ENCODE assay signal across 8 mouse cellular contexts in the genomic region with DNA sequence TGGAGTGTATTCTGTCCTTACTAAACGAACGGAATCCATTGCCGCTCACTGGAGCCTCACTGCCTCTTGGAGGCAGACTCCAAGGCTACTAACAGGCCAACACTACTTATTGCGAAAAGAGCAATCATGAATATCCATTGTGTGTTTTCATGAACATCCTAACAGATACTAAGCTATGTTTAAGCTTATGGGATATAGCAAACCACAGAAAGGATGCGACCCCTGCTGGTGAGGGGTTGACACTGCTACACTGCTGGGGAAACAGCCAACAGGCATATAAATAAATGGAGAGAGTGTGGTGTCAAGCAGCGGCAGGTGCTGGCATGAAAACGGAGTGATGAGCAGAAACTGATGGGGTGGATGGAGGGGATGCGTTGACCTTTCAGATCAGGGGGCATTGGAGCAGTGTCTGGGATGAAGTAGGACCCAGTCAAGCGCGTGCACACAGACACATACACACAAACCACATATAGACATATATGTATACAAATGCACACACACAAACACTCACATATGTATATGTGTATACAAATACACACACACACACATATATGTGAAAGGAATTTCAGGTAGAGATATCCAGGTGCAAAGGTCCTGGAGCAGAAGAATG. TPM values are rescaled to one million over a fixed set of nuclear protein-coding genes. Genes with fewer than 3 reads are reported as not detected.
DNase-seq lines count a peak whose midpoint lies in the region; ATAC-seq and TF ChIP-seq lines count a peak whose summit lies in the region.

No protein-coding gene starts in this region.

- 63% methylated on average over 10 of the region's 10 CpGs for WGBS in intestine, embryonic 16.5 days
- WGBS in limb, embryonic 14.5 days = 65% methylated on average over 10 of the region's 10 CpGs

- H3K27me3 ChIP-seq in intestine, embryonic 16.5 days (replicated peaks; ENCODE audit: control insufficient read depth, insufficient read depth, low read length) = no peaks in the 10 kb centered on the region
- no peaks in the 10 kb centered on the region for H3K27me3 ChIP-seq in limb, embryonic 14.5 days (ENCODE audit: control insufficient read depth, insufficient read depth, low read length)

- TF ChIP-seq POLR2A in limb, embryonic 14.5 days (IDR thresholded peaks at IDR 0.05; ENCODE audit: borderline replicate concordance, extremely low read depth, insufficient read depth, insufficient read length) = no peak

- H3K4me2 ChIP-seq in intestine, embryonic 16.5 days (ENCODE audit: low read depth, low read length) = no peak overlapping the region
- no peak overlapping the region for H3K4me2 ChIP-seq in limb, embryonic 14.5 days (replicated peaks; ENCODE audit: low read depth, low read length, severe bottlenecking)

- no peak overlapping the region for H3K27ac ChIP-seq in intestine, embryonic 16.5 days (ENCODE audit: low read length)
- H3K27ac ChIP-seq in limb, embryonic 14.5 days (replicated peaks; ENCODE audit: low read depth, low read length) = no peak overlapping the region

- no peaks in the 10 kb centered on the region for H3K36me3 ChIP-seq in intestine, embryonic 16.5 days (ENCODE audit: control insufficient read depth, insufficient read depth, low read length)
- peaks cover under 1% of the 10 kb centered on the region; the same call in 1 of the 2 replicates for H3K36me3 ChIP-seq in limb, embryonic 14.5 days (ENCODE audit: control insufficient read depth, insufficient read depth, low read length)

- peak; percentile 67 to 70 for DNase-seq in B cell, adult 2 months
- peak; percentile 79 for DNase-seq in R1 (ENCODE audit: low read depth, low spot score)
- DNase-seq in cerebellum, adult 9-11 months = peak; percentile 43
- DNase-seq in gastrocnemius, adult 8-10 months (ENCODE audit: low spot score in 2 of 2) = peak; percentile 43 to 54
- DNase-seq in limb, embryonic 14.5 days (ENCODE audit: low spot score) = peak; percentile 67
- peak; percentile 8 to 38 for DNase-seq in natural killer cell, adult 2 months (ENCODE audit: low spot score in 2 of 2)
- DNase-seq in thymus, postnatal 10 days (ENCODE audit: low spot score in 2 of 2) = peak; percentile 35 to 72

- H3K9ac ChIP-seq in intestine, embryonic 16.5 days (ENCODE audit: low read depth, low read length) = no peak overlapping the region
- no peak overlapping the region for H3K9ac ChIP-seq in limb, embryonic 14.5 days (ENCODE audit: low read depth, low read length, severe bottlenecking)

- H3K4me3 ChIP-seq in intestine, embryonic 16.5 days (ENCODE audit: low read length) = no peak overlapping the region
- no peak overlapping the region for H3K4me3 ChIP-seq in limb, embryonic 14.5 days (replicated peaks; ENCODE audit: low read length)

- ATAC-seq in intestine, embryonic 16.5 days = 0 out of 2 replicates have a peak, but pooled peaks have one; percentile 36
- ATAC-seq in limb, embryonic 14.5 days (ENCODE audit: low FRiP score, low read depth) = peak; percentile 67; the same call in 1 of the 2 replicates

- H3K9me3 ChIP-seq in intestine, embryonic 16.5 days (ENCODE audit: control insufficient read depth, low read length) = no peaks in the 10 kb centered on the region
- H3K9me3 ChIP-seq in limb, embryonic 14.5 days (ENCODE audit: control insufficient read depth, low read length) = no peaks in the 10 kb centered on the region

- H3K4me1 ChIP-seq in intestine, embryonic 16.5 days (ENCODE audit: control insufficient read depth, insufficient read depth, low read length) = no peaks in the 10 kb centered on the region
- peaks cover 13% of the 10 kb centered on the region for H3K4me1 ChIP-seq in limb, embryonic 14.5 days (ENCODE audit: control insufficient read depth, insufficient read depth, low read length)

RNA-seq across cellular contexts. Expression of a gene that starts 1.5 kb away (rescaled TPM):
- total RNA-seq in gastrocnemius, adult 8-10 months (2022) = 1 to 10 TPM; 7.2 to 9.7 (median 7.8) TPM
- polyA plus RNA-seq in intestine, embryonic 16.5 days (2015; fragmentation: Nextera tagmentation; extraction: Ambion mirVana) = 0.04 and 0.16 TPM in 2 replicates
- 0.98 and 1.2 TPM in 2 replicates for polyA plus RNA-seq in limb, embryonic 14.5 days (2012; rRNA removed)
- polyA plus RNA-seq in limb, embryonic 14.5 days (2014; fragmentation: Nextera tagmentation; extraction: Ambion mirVana) = 0.59 and 0.80 TPM in 2 replicates

RNA-seq across cellular contexts. Expression of a gene that starts 12.5 kb away (rescaled TPM):
- total RNA-seq in gastrocnemius, adult 8-10 months (2022) = 1 to 10 TPM; 3.2 to 8.6 (median 6.6) TPM
- polyA plus RNA-seq in intestine, embryonic 16.5 days (2015; fragmentation: Nextera tagmentation; extraction: Ambion mirVana) = 8.6 and 9.0 TPM in 2 replicates
- 34.0 and 35.3 TPM in 2 replicates for polyA plus RNA-seq in limb, embryonic 14.5 days (2012; rRNA removed)
- 21.1 and 23.3 TPM in 2 replicates for polyA plus RNA-seq in limb, embryonic 14.5 days (2014; fragmentation: Nextera tagmentation; extraction: Ambion mirVana)

RNA-seq across cellular contexts. Expression of a gene that starts 35.5 kb away (rescaled TPM):
- total RNA-seq in gastrocnemius, adult 8-10 months (2022) = under 1 TPM; 0.22 to 0.48 (median 0.30) TPM
- polyA plus RNA-seq in intestine, embryonic 16.5 days (2015; fragmentation: Nextera tagmentation; extraction: Ambion mirVana) = 9.4 and 11.5 TPM in 2 replicates
- polyA plus RNA-seq in limb, embryonic 14.5 days (2012; rRNA removed) = 11.1 and 13.2 TPM in 2 replicates
- polyA plus RNA-seq in limb, embryonic 14.5 days (2014; fragmentation: Nextera tagmentation; extraction: Ambion mirVana) = 16.4 and 18.0 TPM in 2 replicates

Comparison
In these comparisons a context has a peak if more than half of its experiments do, and no peak if none do; other contexts are left out.
1. DNase-seq: peak in every context shown above with its lines; median percentile 79 in R1; 68 in B cell, adult 2 months; 67 in limb, embryonic 14.5 days; 54 in thymus, postnatal 10 days; 48 in gastrocnemius, adult 8-10 months; 43 in cerebellum, adult 9-11 months; 23 in natural killer cell, adult 2 months.